Comparison of ENCODE assay signal across 9 mouse cellular contexts in the genomic region with DNA sequence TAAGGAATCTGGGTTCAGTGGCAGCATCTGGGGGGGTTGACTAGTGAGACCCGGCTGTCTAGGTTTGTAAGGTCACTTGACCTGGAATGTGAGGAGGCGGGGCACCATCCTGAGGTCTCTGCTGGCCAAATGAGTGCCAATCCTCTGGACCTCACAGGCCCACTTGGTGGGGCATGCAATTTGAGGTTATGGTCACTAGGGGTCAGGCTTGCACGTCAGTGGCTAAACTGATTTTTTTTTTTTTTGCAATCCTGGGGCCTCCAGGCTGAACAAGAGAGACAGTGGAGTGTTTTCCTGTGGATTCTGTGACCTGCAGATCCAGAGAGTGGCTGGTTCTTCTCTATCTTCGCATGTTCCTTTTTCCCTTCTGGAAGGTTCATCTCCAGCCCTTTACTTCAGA.
DNase-seq lines count a peak whose midpoint lies in the region; ATAC-seq and TF ChIP-seq lines count a peak whose summit lies in the region.
"Had no signal": no experiment of that assay in that cellular context is flagged by ENCODE, and none has a peak within 500 bp of the region (broad histone marks: within the 10 kb centered on the region; RNA-seq: fewer than 3 reads in every experiment).

No protein-coding gene starts in this region.

- no peak overlapping the region for H3K27ac ChIP-seq in left cerebral cortex, adult 2 months
- H3K27ac ChIP-seq in embryonic facial prominence, embryonic 10.5 days (replicated peaks) = no peak overlapping the region
- no peak overlapping the region for H3K27ac ChIP-seq in forebrain, embryonic 11.5 days (ENCODE audit: low read depth, low read length)
- H3K27ac ChIP-seq: lung, embryonic 15.5 days had no signal

- no peak overlapping the region for H3K9ac ChIP-seq in forebrain, embryonic 11.5 days (ENCODE audit: low read length)
- H3K9ac ChIP-seq: lung, embryonic 15.5 days had no signal

- no peaks in the 10 kb centered on the region for H3K36me3 ChIP-seq in embryonic facial prominence, embryonic 10.5 days (replicated peaks)
- H3K36me3 ChIP-seq in forebrain, embryonic 11.5 days (ENCODE audit: control insufficient read depth, insufficient read depth, low read length) = no peaks in the 10 kb centered on the region
- H3K36me3 ChIP-seq: lung, embryonic 15.5 days had no signal

- DNase-seq in cerebellum, postnatal 14 days = peak; percentile 34 to 37
- no peak for DNase-seq in left cerebral cortex, adult 2 months (ENCODE audit: extremely low spot score in 1 of 2, low spot score in 2 of 2)
- no peak for DNase-seq in left cerebral cortex, postnatal 4 days
- DNase-seq in CD4-positive helper T cell, adult 2 months (ENCODE audit: low read depth, low spot score) = peak; percentile 32
- peak; percentile 34 for DNase-seq in embryonic facial prominence, embryonic 10.5 days (ENCODE audit: low spot score)
- DNase-seq in forebrain, embryonic 11.5 days (ENCODE audit: low spot score) = no peak
- DNase-seq in left cerebral cortex, postnatal 14 days (ENCODE audit: low spot score in 2 of 2) = no peak

- H3K9me3 ChIP-seq in embryonic facial prominence, embryonic 10.5 days = peaks cover 5% of the 10 kb centered on the region; the same call in 1 of the 2 replicates
- H3K9me3 ChIP-seq in forebrain, embryonic 11.5 days (ENCODE audit: control insufficient read depth, low read length) = peaks cover 3% of the 10 kb centered on the region; the same call in 1 of the 2 replicates
- H3K9me3 ChIP-seq: lung, embryonic 15.5 days had no signal

- intact Hi-C loops in left cerebral cortex, adult 2 months (cut with DNase I) = no loop called here
- intact Hi-C loops in left cerebral cortex, postnatal 4 days (cut with DNase I) = no loop called here
- intact Hi-C loops in left cerebral cortex, postnatal 14 days (cut with DNase I) = no loop called here

- 58% methylated on average over 4 of the region's 4 CpGs for WGBS in embryonic facial prominence, embryonic 10.5 days
- WGBS in forebrain, embryonic 11.5 days = 59% methylated on average over 4 of the region's 4 CpGs

- no peak overlapping the region for H3K4me2 ChIP-seq in forebrain, embryonic 11.5 days (ENCODE audit: low read depth, low read length, severe bottlenecking)
- H3K4me2 ChIP-seq: lung, embryonic 15.5 days had no signal

- H3K4me1 ChIP-seq in embryonic facial prominence, embryonic 10.5 days = peaks cover 23% of the 10 kb centered on the region
- H3K4me1 ChIP-seq in forebrain, embryonic 11.5 days (replicated peaks; ENCODE audit: control insufficient read depth, insufficient read depth, low read length) = peaks cover 10% of the 10 kb centered on the region
- H3K4me1 ChIP-seq: lung, embryonic 15.5 days had no signal

- TF ChIP-seq CTCF in left cerebral cortex, adult 2 months (IDR thresholded peaks at IDR 0.05) = peak; percentile 62

- peaks cover 45% of the 10 kb centered on the region for H3K27me3 ChIP-seq in embryonic facial prominence, embryonic 10.5 days (replicated peaks; ENCODE audit: low read depth, poor library complexity, severe bottlenecking)
- 0 out of 2 replicates have a peak, but pooled peaks cover 2% of the 10 kb centered on the region for H3K27me3 ChIP-seq in forebrain, embryonic 11.5 days (ENCODE audit: control insufficient read depth, insufficient read depth, low read length)

- ATAC-seq in cerebellum, adult (ENCODE audit: insufficient number of reproducible peaks, low FRiP score, low TSS enrichment) = no peak
- no peak for ATAC-seq in forebrain, embryonic 11.5 days (replicated peaks; ENCODE audit: low FRiP score)

- no peak overlapping the region for H3K4me3 ChIP-seq in left cerebral cortex, adult 2 months
- no peak overlapping the region for H3K4me3 ChIP-seq in embryonic facial prominence, embryonic 10.5 days
- no peak overlapping the region for H3K4me3 ChIP-seq in forebrain, embryonic 11.5 days (ENCODE audit: low read depth, low read length)
- H3K4me3 ChIP-seq: lung, embryonic 15.5 days had no signal

Comparison
In these comparisons a context has a peak if more than half of its experiments do, and no peak if none do; other contexts are left out.
1. DNase-seq: peak in cerebellum, postnatal 14 days (2 of 2), CD4-positive helper T cell, adult 2 months (single experiment) and embryonic facial prominence, embryonic 10.5 days (single experiment); none in left cerebral cortex, adult 2 months (0 of 2), left cerebral cortex, postnatal 4 days (single experiment), forebrain, embryonic 11.5 days (single experiment) and left cerebral cortex, postnatal 14 days (0 of 2).